Mouse (Mus musculus) kidney, postnatal 36 days (tissue): ENCODE measurements around the gene Atp6v1b1.

Experiments used
- DNase-seq, 2 experiments: peaks; one replicate each; pipeline ENCODE4 v3.0.0; 2021 to 2022; ENCODE audit warnings: mixed read lengths in 2 of 2

The Atp6v1b1 gene

DNA sequence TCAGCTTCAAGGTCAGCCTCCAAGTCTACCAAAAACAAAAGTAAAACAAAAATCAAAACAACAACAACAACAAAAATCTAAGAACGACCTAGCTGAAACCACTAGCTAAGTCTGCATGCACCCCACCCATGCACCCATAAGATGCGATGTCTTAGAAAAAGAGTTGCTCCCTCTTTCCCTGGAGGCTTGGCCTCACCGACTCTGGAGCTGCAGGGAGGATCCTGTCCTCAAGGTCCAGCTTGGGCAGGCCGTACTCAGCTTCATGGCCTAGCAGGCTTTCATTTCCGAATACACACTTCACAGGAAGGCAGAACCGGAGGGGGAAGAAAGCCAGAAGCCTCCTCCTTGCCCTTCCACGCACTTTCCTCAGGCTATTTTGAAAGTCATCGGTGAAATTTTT lies 25.8 kb upstream of the Atp6v1b1 start:
- no peak for DNase-seq

DNA sequence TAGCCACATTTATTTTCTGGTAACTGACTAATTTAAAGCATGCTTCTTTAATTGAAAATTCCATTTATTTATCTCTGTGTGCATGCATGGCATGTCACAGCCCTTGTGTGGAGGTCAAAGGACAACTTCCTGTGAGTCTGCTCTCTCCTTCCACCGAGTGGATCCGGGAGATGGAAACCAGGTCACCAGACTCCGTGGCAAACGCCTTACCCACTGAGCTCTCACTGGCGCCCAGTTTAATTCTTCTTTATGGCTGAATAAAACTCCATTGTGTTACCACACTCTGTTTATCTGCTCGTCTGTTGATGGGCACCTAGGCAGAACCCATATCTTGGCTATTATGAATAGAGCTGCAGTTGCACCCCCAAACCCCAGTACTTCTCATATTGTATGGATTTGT lies 20.3 kb upstream of the Atp6v1b1 start:
- no peak for DNase-seq

- DNase-seq: no peak
These were observed 15.6 kb upstream of the Atp6v1b1 start for GRCm38 (mm10) chr6:83727178-83727577.

DNA sequence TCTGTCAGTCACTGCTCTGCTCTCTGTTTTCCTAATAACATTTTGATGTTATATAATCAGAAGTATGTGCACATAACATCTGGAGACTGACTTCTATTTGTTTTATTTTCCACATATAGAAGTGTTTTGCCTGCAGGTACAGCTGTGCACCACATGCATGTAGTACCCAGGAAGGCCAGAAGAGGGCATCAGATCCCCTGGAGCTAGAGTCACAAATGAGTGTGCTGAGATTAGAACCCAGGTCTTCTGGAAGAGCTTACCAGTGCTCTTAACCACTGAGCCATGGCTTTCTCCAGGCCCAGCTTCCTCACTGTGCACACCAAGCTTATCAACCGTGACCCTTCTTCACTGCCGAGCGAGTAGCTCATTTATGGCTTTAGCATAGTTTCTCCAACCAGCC lies 14.3 kb upstream of the Atp6v1b1 start:
- DNase-seq: peak; percentile 20 to 66

DNA sequence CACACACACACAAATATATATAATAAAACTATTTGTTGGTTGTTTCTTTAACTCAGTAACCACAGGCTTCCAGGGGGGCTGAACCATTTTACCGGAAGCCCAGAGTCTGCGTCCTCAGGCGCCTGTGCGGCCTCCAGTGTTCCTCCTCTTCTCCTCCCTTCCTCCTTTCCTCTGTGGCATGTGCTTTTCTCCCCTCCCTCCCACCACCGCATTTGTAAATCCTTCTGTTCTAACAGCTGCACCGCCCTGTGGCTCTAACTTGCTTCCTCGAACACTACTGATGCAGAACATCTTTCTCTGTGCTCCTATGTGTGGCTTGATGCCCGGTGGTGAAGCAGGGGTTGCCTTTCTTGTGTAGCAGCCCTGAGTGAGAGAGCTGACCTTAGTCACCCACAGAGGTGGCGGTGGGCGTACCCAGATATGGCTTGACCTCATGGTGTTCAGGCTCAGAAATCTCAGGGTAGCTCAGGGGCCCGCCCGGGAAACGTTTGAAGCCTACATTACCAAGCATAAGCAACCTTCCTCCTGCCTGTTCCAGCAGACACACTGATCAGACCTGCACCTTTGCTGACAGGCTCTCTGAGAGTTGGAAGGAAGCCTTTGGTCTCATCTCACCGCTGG lies 13.3 kb upstream of the Atp6v1b1 start:
- DNase-seq: no peak

DNA sequence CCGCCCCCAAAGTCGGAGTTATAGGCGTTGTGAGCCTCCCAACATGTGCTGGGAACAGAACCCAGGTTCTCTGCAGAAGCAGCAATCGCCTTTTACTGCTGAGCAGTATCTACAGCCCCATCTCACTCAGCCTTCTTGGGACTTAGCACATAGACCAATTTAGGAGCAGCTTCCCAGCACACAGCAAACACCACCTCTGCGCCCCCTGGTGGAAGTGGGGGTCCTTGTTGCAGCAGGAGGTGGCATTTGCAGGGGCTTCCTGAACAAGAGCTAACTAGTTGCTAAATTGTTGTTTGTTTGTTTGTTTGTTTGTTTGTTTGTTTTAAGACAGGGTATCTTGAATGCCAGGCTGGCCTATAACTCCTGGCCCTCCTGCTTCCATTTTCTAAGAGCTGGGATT lies 11.7 kb upstream of the Atp6v1b1 start:
- DNase-seq: peak; percentile 59 to 90

DNA sequence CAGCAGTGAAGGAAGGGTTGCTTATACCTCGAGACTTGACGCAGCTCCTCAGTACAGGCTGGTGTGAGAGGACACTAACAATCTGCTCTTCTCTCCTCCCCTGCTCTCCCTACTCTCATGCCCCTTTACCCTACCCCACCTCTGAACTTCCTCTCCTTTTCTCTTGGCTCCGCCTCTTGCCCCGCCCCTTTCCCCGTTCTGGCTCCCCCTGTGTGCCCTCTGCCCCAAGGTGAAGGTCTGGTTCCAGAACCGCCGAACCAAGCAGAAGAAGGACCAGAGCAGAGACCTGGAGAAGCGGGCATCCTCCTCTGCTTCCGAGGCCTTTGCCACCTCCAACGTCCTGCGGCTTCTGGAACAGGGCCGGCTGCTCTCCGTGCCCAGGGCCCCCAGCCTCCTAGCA lies 5.5 kb upstream of the Atp6v1b1 start:
- peak in 1 of 2 experiments; percentile 43 for DNase-seq

- DNase-seq: no peak
These were observed 4.2 kb upstream of the Atp6v1b1 start for GRCm38 (mm10) chr6:83738596-83738995.

GRCm38 (mm10) chr6:83743212-83743611 lies 422 bp downstream of the Atp6v1b1 start:
- no peak for DNase-seq

- DNase-seq: peak; percentile 61 to 74
These were observed 1.3 kb downstream of the Atp6v1b1 start for GRCm38 (mm10) chr6:83744126-83744525.

DNA sequence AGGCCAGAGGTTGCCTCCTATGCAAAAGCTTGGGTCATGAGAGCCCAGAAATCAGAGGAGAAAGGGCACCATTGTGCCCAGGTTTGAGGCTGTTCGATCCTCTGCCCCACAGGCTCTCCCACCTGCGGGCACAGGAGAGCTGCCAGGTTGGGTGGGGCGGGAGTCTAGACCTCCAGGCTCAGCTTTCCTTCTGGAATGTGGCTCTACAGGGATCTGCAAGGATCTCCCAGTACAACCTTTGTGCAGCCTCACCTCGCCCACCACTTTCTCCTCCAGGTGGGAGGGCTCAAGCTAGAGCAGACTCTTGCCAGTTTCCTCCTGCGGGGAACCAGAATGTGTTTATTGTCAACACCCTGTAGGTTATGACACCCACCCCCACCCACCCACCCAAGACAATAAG lies 1.8 kb downstream of the Atp6v1b1 start:
- peak; percentile 18 to 21 for DNase-seq

GRCm38 (mm10) chr6:83745466-83745865 lies 2.7 kb downstream of the Atp6v1b1 start:
- DNase-seq: no peak

- DNase-seq: no peak
These were observed 6.5 kb downstream of the Atp6v1b1 start for GRCm38 (mm10) chr6:83749286-83749685.

GRCm38 (mm10) chr6:83750171-83750684 lies 7.4 kb downstream of the Atp6v1b1 start:
- DNase-seq: peak; percentile 37 to 84

DNA sequence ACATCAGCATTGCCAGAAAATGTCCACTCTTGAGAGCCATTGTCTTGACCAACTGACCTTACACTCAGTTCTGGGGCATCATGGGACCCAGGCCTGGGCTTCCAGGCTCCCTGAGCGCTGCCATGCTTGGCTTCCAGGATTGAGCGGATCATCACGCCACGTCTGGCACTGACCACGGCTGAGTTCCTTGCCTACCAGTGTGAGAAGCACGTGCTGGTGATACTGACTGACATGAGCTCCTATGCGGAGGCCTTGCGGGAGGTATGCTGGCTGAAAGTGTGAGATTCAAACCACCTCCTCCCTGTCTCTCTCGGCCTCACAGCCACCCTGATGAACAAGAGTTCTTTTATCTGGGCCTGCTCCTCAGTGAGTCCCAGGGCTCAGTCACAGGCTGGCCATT lies 13.3 kb downstream of the Atp6v1b1 start:
- no peak for DNase-seq

- no peak for DNase-seq
These were observed 19.6 kb downstream of the Atp6v1b1 start, which contains the start of gene Ankrd53 for GRCm38 (mm10) chr6:83762344-83762743. Gene Ankrd53 (plus strand): TSS chr6:83762644.

GRCm38 (mm10) chr6:83762880-83763431 lies 20.2 kb downstream of the Atp6v1b1 start:
- DNase-seq: peak; percentile 46 to 63

DNA sequence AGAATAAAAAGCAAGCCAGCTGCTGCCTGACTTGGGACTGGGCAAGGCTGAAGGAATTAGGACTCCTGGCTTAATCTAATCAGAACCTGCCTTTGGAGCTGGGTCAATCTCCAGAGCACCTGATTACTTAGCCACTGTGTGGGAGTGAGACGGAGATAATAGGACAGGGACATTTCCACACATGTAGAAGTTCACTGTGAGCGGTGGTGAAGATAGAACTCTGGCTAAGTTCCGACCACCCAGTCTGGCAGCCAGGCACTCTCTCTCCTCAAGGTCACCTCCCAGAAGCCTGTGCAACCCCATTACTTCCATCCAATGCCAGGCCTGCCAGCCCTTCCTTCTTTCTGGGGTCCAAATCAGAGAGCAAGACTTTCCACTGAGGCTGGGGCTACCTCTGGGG lies 24.2 kb downstream of the Atp6v1b1 start:
- no peak for DNase-seq

- DNase-seq: no peak
These were observed 25.7 kb downstream of the Atp6v1b1 start for GRCm38 (mm10) chr6:83768485-83768884.

DNA sequence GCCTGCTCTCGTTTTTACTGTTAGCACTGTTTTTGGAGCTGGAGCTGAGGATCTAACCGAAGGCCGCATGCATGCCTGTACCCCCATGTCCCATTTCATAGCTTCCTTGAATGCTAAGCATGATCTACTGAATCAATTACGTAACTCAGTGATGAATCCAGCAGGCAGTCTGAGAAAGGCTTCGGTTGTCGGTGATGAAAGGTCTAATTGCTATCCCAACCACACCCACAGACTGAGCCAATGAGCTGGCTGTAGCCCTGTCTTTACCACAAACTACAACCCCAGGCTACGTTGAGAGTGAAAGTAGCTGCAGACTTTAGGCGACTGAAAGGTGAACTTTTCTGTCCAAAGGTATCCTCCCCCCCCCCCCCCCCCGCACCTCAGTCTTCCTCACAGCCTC lies 31.3 kb downstream of the Atp6v1b1 start:
- no peak for DNase-seq

GRCm38 (mm10) chr6:83774781-83775563 lies 32.2 kb downstream of the Atp6v1b1 start:
- DNase-seq: peak in 1 of 2 experiments; percentile 19

- DNase-seq: peak; percentile 90 to 94
These were observed 33.0 kb downstream of the Atp6v1b1 start, which contains the start of gene Tex261 for GRCm38 (mm10) chr6:83775638-83776293. Gene Tex261 (minus strand): TSS chr6:83775813.

GRCm38 (mm10) chr6:83778306-83778705 lies 35.5 kb downstream of the Atp6v1b1 start:
- DNase-seq: no peak
